Mouse (Mus musculus): Measurements from ENCODE around the gene Rasa2.
"Not testable (repeated sequence)": the region's sequence is repeated elsewhere in the genome, so short reads cannot be mapped to it uniquely, and the experiment has no call there.

Gene Rasa2

DNA sequence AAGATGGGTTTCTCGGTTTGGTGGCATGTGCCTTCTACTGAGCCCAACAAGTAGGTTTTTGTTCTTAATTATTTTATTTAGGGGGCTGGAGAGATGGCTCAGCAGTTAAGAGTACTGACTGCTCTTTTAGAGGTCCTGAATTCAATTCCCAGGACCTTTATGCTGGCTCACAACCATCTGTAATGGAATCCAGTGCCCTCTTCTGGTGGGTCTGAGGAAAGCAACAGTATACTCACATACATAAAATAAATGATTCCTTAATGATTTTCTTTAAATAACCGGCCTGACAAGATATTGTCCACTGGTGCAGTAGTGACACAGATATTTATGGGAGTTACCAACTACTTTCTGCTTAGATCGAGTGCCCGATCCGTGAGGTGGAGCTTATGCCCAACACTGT is 108.3 kb downstream of the Rasa2 start:
- DNase-seq, result no peak

GRCm38 (mm10) chr9:96521574-96521973 is 109.8 kb downstream of the Rasa2 start:
- not testable (repeated sequence) for DNase-seq

GRCm38 (mm10) chr9:96517429-96517828 is 114.0 kb downstream of the Rasa2 start:
- DNase-seq, result no peak

GRCm38 (mm10) chr9:96516806-96517205 is 114.6 kb downstream of the Rasa2 start:
- no peak for DNase-seq

DNA sequence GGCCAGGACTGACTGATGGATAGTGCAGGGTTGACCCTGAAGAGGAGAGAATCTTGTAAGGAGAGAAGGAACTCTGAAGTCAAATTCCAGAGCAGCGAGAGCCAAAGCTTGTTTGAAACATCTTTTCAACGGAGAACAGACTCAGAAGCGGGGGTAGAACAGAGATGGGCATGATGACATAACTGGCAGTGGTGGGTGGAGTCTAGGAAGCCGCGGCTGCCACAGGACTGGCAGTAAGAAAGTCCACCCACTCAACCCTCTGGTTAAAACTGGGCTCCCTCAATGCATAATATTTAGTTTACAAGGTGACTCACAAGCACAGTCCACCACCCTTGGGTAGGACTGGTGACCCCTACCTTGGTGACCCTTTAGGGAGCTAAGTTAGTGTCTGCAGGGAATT is 115.7 kb downstream of the Rasa2 start:
- no peak for DNase-seq

- DNase-seq, result no peak
Observed at GRCm38 (mm10) chr9:96514278-96514677, 117.1 kb downstream of the Rasa2 start.

- no peak for DNase-seq
Observed at GRCm38 (mm10) chr9:96506011-96506498, 125.4 kb downstream of the Rasa2 start.

DNA sequence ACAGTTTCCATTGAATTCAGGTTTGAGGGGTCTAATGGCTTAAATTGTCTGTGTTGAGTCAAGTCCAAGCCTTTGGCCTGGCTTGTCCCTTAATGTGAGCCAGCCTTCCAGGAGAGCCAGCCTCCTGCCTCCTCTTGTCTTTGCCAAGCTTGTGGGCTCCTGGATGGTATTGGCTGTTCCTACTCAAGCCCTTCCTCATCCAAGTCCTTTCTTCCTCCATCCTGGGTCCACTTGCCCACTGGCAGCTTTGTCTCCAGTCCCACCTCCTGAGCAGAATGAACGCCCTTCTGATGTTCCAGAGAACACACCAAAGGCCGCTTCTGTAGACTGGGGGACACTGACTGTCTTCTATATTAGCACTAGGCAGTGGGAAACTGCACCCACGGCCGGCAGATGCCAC is 126.3 kb downstream of the Rasa2 start:
- DNase-seq, result no peak

- DNase-seq, result no peak
Observed at GRCm38 (mm10) chr9:96504116-96504895, 127.1 kb downstream of the Rasa2 start.

GRCm38 (mm10) chr9:96502856-96503610 is 128.4 kb downstream of the Rasa2 start:
- peak; percentile 19 to 26 for DNase-seq

DNA sequence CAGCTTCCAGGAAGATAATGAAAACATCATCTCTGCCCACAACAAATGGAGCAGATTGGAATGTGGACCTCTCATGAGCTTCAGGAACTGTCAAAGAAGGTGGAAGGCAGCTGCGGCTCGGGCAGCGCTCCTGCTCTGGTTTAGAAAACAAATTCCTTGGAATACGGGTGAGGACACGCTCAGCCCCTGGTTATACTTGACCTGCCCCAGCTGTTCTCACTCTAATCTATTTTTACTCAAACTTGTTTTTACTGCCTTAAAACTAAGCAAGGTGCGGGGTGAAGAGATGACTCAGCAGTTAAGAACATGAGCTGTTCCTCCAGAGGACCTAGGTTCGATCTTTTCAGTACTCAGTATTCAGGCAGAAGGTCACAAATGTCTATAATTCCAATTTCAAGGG is 130.2 kb downstream of the Rasa2 start:
- DNase-seq, result no peak

DNA sequence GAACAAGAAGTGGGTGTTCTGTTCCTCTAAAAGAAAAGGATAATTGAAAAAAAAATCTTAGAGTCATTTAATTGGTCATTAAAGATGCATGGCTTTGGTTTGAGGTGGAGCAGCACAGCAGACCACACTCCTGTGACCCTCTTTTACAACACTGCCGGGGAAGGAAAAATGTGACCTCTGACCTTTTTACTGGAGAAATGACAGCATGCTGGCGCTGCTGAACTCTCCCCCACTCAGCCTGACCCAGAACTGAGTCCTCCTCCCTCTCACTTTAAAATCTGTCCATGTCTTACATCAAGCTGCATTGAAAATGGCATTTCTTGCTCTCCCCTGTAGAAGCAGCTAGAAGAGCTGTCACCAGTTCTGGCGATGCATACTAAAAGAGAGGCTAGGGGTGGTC is 138.2 kb downstream of the Rasa2 start:
- no peak for DNase-seq

- peak; percentile 10 to 52 for DNase-seq
Observed at GRCm38 (mm10) chr9:96491810-96492209, 139.6 kb downstream of the Rasa2 start.

Measured in cerebellum, adult 18-20 months (tissue).